Mouse (Mus musculus) CH12.LX (cell line): ENCODE data around the gene Slc2a8.

Source experiments
- BHLHE40 ChIP-seq: IDR thresholded peaks from 2 replicates; pipeline ENCODE4 v1.6.1; 2011; ENCODE audit warnings: mild to moderate bottlenecking, low read depth, low read length, improper control_type of control experiment
- CTCF ChIP-seq, 2 experiments: IDR thresholded peaks in 1 of 2; conservative IDR thresholded peaks in 1 of 2; 2 replicates each; pipeline ENCODE4 v1.5.1; 2011 to 2012; ENCODE audit warnings: low read depth in 2 of 2, low read length in 2 of 2, improper control_type of control experiment in 1 of 2, inconsistent platforms in 1 of 2, mild to moderate bottlenecking in 1 of 2, moderate library complexity in 1 of 2
- E2F4 ChIP-seq: IDR thresholded peaks from 2 replicates; pipeline ENCODE4 v1.6.1; 2011; ENCODE audit warnings: low read depth, low read length, improper control_type of control experiment; ENCODE audit not compliant: insufficient replicate concordance
- EP300 ChIP-seq: IDR thresholded peaks from 2 replicates; pipeline ENCODE4 v1.6.1; 2011; ENCODE audit warnings: low read length, improper control_type of control experiment
- ETS1 ChIP-seq: conservative IDR thresholded peaks from 2 replicates; pipeline ENCODE4 v1.6.1; 2012; ENCODE audit warnings: low read depth, mild to moderate bottlenecking, inconsistent platforms, low read length, improper control_type of control experiment, moderate library complexity
- MAX ChIP-seq: IDR thresholded peaks from 2 replicates; pipeline ENCODE4 v1.6.1; 2011; ENCODE audit warnings: low read length, improper control_type of control experiment
- NELFE ChIP-seq: IDR thresholded peaks from 2 replicates; pipeline ENCODE4 v1.6.1; 2011; ENCODE audit warnings: low read depth, low read length, improper control_type of control experiment
- POLR2A ChIP-seq: IDR thresholded peaks from 2 replicates; pipeline ENCODE4 v1.6.1; 2011; ENCODE audit warnings: low read depth, mild to moderate bottlenecking, improper control_type of control experiment, low read length
- RCOR1 ChIP-seq: conservative IDR thresholded peaks from 2 replicates; pipeline ENCODE4 v1.6.1; 2012; ENCODE audit warnings: low read depth, mild to moderate bottlenecking, inconsistent platforms, low read length, improper control_type of control experiment
- TBP ChIP-seq: conservative IDR thresholded peaks from 2 replicates; pipeline ENCODE4 v1.6.1; 2011; ENCODE audit warnings: low read depth, low read length, improper control_type of control experiment
- TCF12 ChIP-seq: IDR thresholded peaks from 2 replicates; pipeline ENCODE4 v1.6.1; 2014; ENCODE audit warnings: low read depth, mild to moderate bottlenecking, inconsistent platforms, low read length, improper control_type of control experiment
- ZNF384 ChIP-seq: IDR thresholded peaks from 2 replicates; pipeline ENCODE4 v1.6.1; 2012; ENCODE audit warnings: low read depth, low read length, improper control_type of control experiment, inconsistent platforms

DNA sequence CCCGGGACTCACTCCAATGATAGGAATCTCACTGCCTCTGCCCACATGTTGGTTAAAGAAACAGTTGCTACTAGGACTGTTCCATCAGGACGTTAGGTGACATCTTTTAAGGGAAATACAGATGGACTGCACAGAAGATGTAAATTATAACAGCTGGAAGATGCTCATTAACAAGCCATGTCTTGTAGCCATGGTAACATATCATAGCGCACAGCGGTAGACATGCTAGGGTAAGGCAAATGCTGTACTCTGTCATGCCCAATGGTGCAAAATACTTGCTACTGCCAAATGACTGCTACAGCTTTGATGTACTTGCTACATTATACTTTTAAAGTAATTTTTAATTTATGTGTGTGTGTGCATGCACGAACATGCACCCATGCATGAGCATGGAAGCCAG, 4.8 kb downstream of the Slc2a8 start:
- no peak for TF ChIP-seq CTCF (conservative IDR thresholded peaks at IDR 0.05 in 1 of 2, IDR thresholded peaks at IDR 0.05 in 1 of 2; ENCODE audit: low read depth in 2 of 2, low read length in 2 of 2)
- TF ChIP-seq NELFE, result no peak
- TF ChIP-seq TBP, result no peak
- TF ChIP-seq E2F4, result no peak
- no peak for TF ChIP-seq BHLHE40
- no peak for TF ChIP-seq ETS1
- no peak for TF ChIP-seq POLR2A
- no peak for TF ChIP-seq TCF12
- no peak for TF ChIP-seq RCOR1
- TF ChIP-seq MAX, result no peak
- no peak for TF ChIP-seq EP300
- no peak for TF ChIP-seq ZNF384
